8 mouse cellular contexts compared by ENCODE assay signal in the genomic region with DNA sequence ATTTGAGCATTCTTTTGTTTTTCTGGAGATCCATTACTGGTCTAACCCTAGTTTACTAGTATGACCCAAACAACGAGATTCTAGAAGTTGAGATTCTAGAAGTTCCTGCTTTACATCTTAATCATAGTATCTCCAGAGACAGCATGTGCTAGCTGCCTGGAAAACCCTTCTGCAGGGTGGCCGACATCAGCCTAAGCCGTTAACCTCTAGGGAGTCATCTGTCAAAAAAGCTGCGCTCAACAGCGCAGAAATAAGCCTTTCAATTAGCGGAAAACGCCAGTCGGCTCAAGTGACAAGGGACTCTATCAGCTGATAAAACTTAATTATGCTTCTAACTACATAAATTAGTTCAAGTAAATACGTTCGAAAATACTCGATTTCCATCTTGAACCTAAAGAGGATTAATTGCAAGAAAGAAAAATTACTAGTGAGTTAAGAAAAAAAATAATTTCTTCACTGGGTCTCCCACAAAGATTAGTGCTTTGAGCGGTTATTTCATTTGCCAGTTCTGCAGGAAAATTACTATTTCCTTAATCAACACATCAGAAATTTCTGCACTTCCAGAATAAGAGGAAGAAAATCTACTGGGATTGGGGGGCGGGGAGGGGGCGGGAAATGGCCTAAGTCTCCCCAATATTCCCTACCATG. TPM values are rescaled to one million over a fixed set of nuclear protein-coding genes. Genes with fewer than 3 reads are reported as not detected.
DNase-seq lines count a peak whose midpoint lies in the region; ATAC-seq and TF ChIP-seq lines count a peak whose summit lies in the region.

No protein-coding gene starts in this region.

- TF ChIP-seq EP300 in ES-Bruce4 (IDR thresholded peaks at IDR 0.05; ENCODE audit: insufficient read depth, low read depth, low read length): no peak
- no peak for TF ChIP-seq EP300 in lung, postnatal 0 days (IDR thresholded peaks at IDR 0.05)

- H3K9me3 ChIP-seq in ES-Bruce4 (replicated peaks; ENCODE audit: control insufficient read depth, insufficient read depth, low read length, poor library complexity, severe bottlenecking): peaks cover 5% of the 10 kb centered on the region
- no peaks in the 10 kb centered on the region for H3K9me3 ChIP-seq in forebrain, embryonic 10.5 days
- no peaks in the 10 kb centered on the region for H3K9me3 ChIP-seq in hindbrain, postnatal 0 days (ENCODE audit: low read length)
- no peaks in the 10 kb centered on the region for H3K9me3 ChIP-seq in lung, postnatal 0 days (ENCODE audit: low read length)

- 0 out of 2 replicates have a peak overlapping the region, but pooled peaks have one; percentile 10 for H3K9ac ChIP-seq in ES-Bruce4 (ENCODE audit: low read depth, poor library complexity, severe bottlenecking)
- H3K9ac ChIP-seq in hindbrain, postnatal 0 days (replicated peaks; ENCODE audit: low read length): peak overlapping the region; percentile 51
- no peak overlapping the region; the same call in 1 of the 2 replicates for H3K9ac ChIP-seq in lung, postnatal 0 days (replicated peaks; ENCODE audit: low read depth)

- no peaks in the 10 kb centered on the region for H3K36me3 ChIP-seq in ES-Bruce4 (ENCODE audit: control insufficient read depth, insufficient read depth, low read length, poor library complexity, severe bottlenecking)
- H3K36me3 ChIP-seq in forebrain, embryonic 10.5 days (replicated peaks): no peaks in the 10 kb centered on the region
- no peaks in the 10 kb centered on the region for H3K36me3 ChIP-seq in hindbrain, postnatal 0 days (ENCODE audit: insufficient read depth, low read length)
- no peaks in the 10 kb centered on the region for H3K36me3 ChIP-seq in lung, postnatal 0 days (ENCODE audit: insufficient read depth, low read length)
- H3K36me3 ChIP-seq in spleen, adult 2 months (ENCODE audit: control insufficient read depth, insufficient read depth, low read length): no peaks in the 10 kb centered on the region

- H3K4me3 ChIP-seq in ES-Bruce4 (ENCODE audit: low read depth, low read length): peak overlapping the region; percentile 2; the same call in 1 of the 2 replicates
- H3K4me3 ChIP-seq in forebrain, embryonic 10.5 days: peak overlapping the region; percentile 47
- H3K4me3 ChIP-seq in hindbrain, postnatal 0 days (ENCODE audit: low read length): peak overlapping the region; percentile 35
- H3K4me3 ChIP-seq in lung, postnatal 0 days (ENCODE audit: low read depth, low read length): peak overlapping the region; percentile 38
- peak overlapping the region; percentile 21; the same call in 1 of the 2 replicates for H3K4me3 ChIP-seq in spleen, adult 2 months (ENCODE audit: extremely low read depth, insufficient read depth, insufficient read length)

- no peak for TF ChIP-seq POLR2A in ES-Bruce4 (IDR thresholded peaks at IDR 0.05; ENCODE audit: insufficient read depth, low read length)
- no peak; the same call in 1 of the 2 replicates for TF ChIP-seq POLR2A in spleen, adult 2 months (IDR thresholded peaks at IDR 0.05; ENCODE audit: low read depth, low read length)

- H3K27me3 ChIP-seq in ES-Bruce4 (ENCODE audit: control insufficient read depth, insufficient read depth, low read length, poor library complexity, severe bottlenecking): no peaks in the 10 kb centered on the region; the same call in 1 of the 2 replicates
- H3K27me3 ChIP-seq in forebrain, embryonic 10.5 days (ENCODE audit: poor library complexity, severe bottlenecking): no peaks in the 10 kb centered on the region
- H3K27me3 ChIP-seq in hindbrain, postnatal 0 days (ENCODE audit: insufficient read depth, low read length): no peaks in the 10 kb centered on the region
- H3K27me3 ChIP-seq in lung, postnatal 0 days (replicated peaks; ENCODE audit: insufficient read depth, low read length): no peaks in the 10 kb centered on the region
- H3K27me3 ChIP-seq in spleen, adult 2 months (ENCODE audit: control insufficient read depth, insufficient read depth, low read length): no peaks in the 10 kb centered on the region

- 1% methylated on average over 14 of the region's 14 CpGs for WGBS in forebrain, embryonic 10.5 days
- under 1% methylated on average over 14 of the region's 14 CpGs for WGBS in hindbrain, postnatal 0 days
- 2% methylated on average over 14 of the region's 14 CpGs for WGBS in lung, postnatal 0 days
- whole genome bisulfite sequencing in spleen, adult 2 months: 1% methylated on average over 14 of the region's 14 CpGs

- H3K27ac ChIP-seq in ES-Bruce4 (ENCODE audit: insufficient read depth, low read length): no peak overlapping the region
- peak overlapping the region; percentile 86 for H3K27ac ChIP-seq in forebrain, embryonic 10.5 days
- peak overlapping the region; percentile 88 for H3K27ac ChIP-seq in hindbrain, postnatal 0 days
- H3K27ac ChIP-seq in lung, postnatal 0 days (ENCODE audit: low read length): peak overlapping the region; percentile 87
- H3K27ac ChIP-seq in spleen, adult 2 months (ENCODE audit: insufficient read depth, low read length): peak overlapping the region; percentile 95

- DNase-seq in adrenal gland, postnatal 14 days: peak; percentile 57
- no peak for DNase-seq in adrenal gland, postnatal 4 days (ENCODE audit: low spot score in 2 of 2)
- no peak for DNase-seq in forebrain, embryonic 10.5 days (ENCODE audit: extremely low spot score, low spot score)
- peak; percentile 80 for DNase-seq in hindbrain, postnatal 0 days (ENCODE audit: low spot score)
- peak; percentile 66 for DNase-seq in lung, postnatal 0 days (ENCODE audit: low spot score)
- peak in 1 of 2 experiments; percentile 59 for DNase-seq in spleen, adult 2 months (ENCODE audit: low read depth in 1 of 2, low spot score in 2 of 2)

- no peaks in the 10 kb centered on the region for H3K4me1 ChIP-seq in ES-Bruce4 (ENCODE audit: control insufficient read depth, insufficient read depth, low read length)
- peaks cover 48% of the 10 kb centered on the region for H3K4me1 ChIP-seq in forebrain, embryonic 10.5 days
- H3K4me1 ChIP-seq in hindbrain, postnatal 0 days (ENCODE audit: insufficient read depth, low read length): peaks cover 18% of the 10 kb centered on the region
- H3K4me1 ChIP-seq in lung, postnatal 0 days (ENCODE audit: insufficient read depth, low read depth, low read length): peaks cover 10% of the 10 kb centered on the region; the same call in 1 of the 2 replicates
- peaks cover 28% of the 10 kb centered on the region for H3K4me1 ChIP-seq in spleen, adult 2 months (ENCODE audit: control insufficient read depth, insufficient read depth, insufficient read length)

- H3K4me2 ChIP-seq in hindbrain, postnatal 0 days (ENCODE audit: low read depth, low read length): peak overlapping the region; percentile 71
- peak overlapping the region; percentile 62 for H3K4me2 ChIP-seq in lung, postnatal 0 days (replicated peaks; ENCODE audit: low read depth, low read length)

- no peak for TF ChIP-seq CTCF in ES-Bruce4 (IDR thresholded peaks at IDR 0.05; ENCODE audit: low read depth, low read length)
- no peak for TF ChIP-seq CTCF in hindbrain, postnatal 0 days (IDR thresholded peaks at IDR 0.05; ENCODE audit: low read depth)
- TF ChIP-seq CTCF in lung, postnatal 0 days (IDR thresholded peaks at IDR 0.05): no peak
- no peak for TF ChIP-seq CTCF in spleen, adult 2 months (IDR thresholded peaks at IDR 0.05; ENCODE audit: extremely low read depth, insufficient read depth, insufficient read length, insufficient replicate concordance)

- no peak for ATAC-seq in hindbrain, postnatal 0 days
- peak; percentile 20 for ATAC-seq in lung, postnatal 0 days
- ATAC-seq in granulocyte monocyte progenitor cell, adult 5-6 weeks (replicated peaks; ENCODE audit: poor library complexity, severe bottlenecking): no peak

RNA-seq across cellular contexts. Expression of a gene that starts 53.0 kb away (rescaled TPM):
- total RNA-seq in adrenal gland, postnatal 14 days (2021): 45.1 and 52.8 TPM in 2 replicates
- total RNA-seq in adrenal gland, postnatal 4 days (2021): 10 to 100 TPM; 63.5 to 69.1 TPM
- polyA plus RNA-seq in ES-Bruce4 (2011; ENCODE audit: insufficient read depth, insufficient read length, low read depth, missing spikeins): 103 and 104 TPM in 2 replicates
- polyA plus RNA-seq in forebrain, embryonic 10.5 days (2016; fragmentation: Nextera tagmentation; extraction: Ambion mirVana): 45.1 and 45.7 TPM in 2 replicates
- total RNA-seq in hindbrain, postnatal 0 days (2014; rRNA removed): 33.4 and 35.2 TPM in 2 replicates
- polyA plus RNA-seq in hindbrain, postnatal 0 days (2015; fragmentation: Nextera tagmentation; extraction: Ambion mirVana): 36.1 and 40.7 TPM in 2 replicates
- polyA plus RNA-seq in lung, postnatal 0 days (2015; fragmentation: Nextera tagmentation; extraction: Ambion mirVana): 38.0 and 39.9 TPM in 2 replicates
- polyA plus RNA-seq in spleen, adult 2 months (2012; rRNA removed): 48.6 and 52.5 TPM in 2 replicates
- 42.3 and 47.5 TPM in 2 replicates for total RNA-seq in granulocyte monocyte progenitor cell, adult 5-6 weeks (2014; fragmentation: Nextera tagmentation)
- 93.8 and 118 TPM in 2 replicates for total RNA-seq in granulocyte monocyte progenitor cell, adult 5-6 weeks (2017)

Comparison
In these comparisons a context has a peak if more than half of its experiments do, and no peak if none do; other contexts are left out.
1. DNase-seq: peak in adrenal gland, postnatal 14 days (single experiment), hindbrain, postnatal 0 days (single experiment) and lung, postnatal 0 days (single experiment); none in adrenal gland, postnatal 4 days (0 of 2) and forebrain, embryonic 10.5 days (single experiment).
2. Peak in every context shown above with its lines, with median percentiles within 50 percentile points of each other: H3K4me3 ChIP-seq.